Mouse (Mus musculus) kidney, embryonic 16.5 days (tissue): ENCODE results near the gene Nsmce3. TPM values are rescaled to one million over a fixed set of nuclear protein-coding genes. Genes with fewer than 3 reads are reported as not detected.

Experiments used
- ATAC-seq: fragments of 200-750 bp; cut with Nextera tagmentation; 2 replicates; pipeline ENCODE4 v1.8.0; 2017; ENCODE audit warnings: moderate TSS enrichment; ENCODE audit not compliant: low FRiP score, low TSS enrichment
- H3K27ac ChIP-seq: fragments of 300-500 bp; sonication (generic); 2 replicates; pipeline ENCODE4 v1.5.1; 2014; ENCODE audit warnings: low read length
- H3K27me3 ChIP-seq: fragments of 300-500 bp; sonication (generic); 2 replicates; pipeline ENCODE4 v1.6.1; 2014; ENCODE audit warnings: low read length, control low read depth, mixed read lengths; ENCODE audit not compliant: insufficient read depth
- H3K36me3 ChIP-seq: fragments of 300-500 bp; sonication (generic); 2 replicates; pipeline ENCODE4 v1.6.1; 2014; ENCODE audit warnings: low read length, control low read depth, mixed read lengths; ENCODE audit not compliant: insufficient read depth
- H3K4me1 ChIP-seq: fragments of 300-500 bp; sonication (generic); 2 replicates; pipeline ENCODE4 v1.6.1; 2014; ENCODE audit warnings: low read length, control low read depth, mixed read lengths; ENCODE audit not compliant: insufficient read depth
- H3K4me2 ChIP-seq: fragments of 300-500 bp; sonication (generic); replicated peaks from 2 replicates; pipeline ENCODE4 v1.6.1; 2014; ENCODE audit warnings: low read depth, low read length
- H3K4me3 ChIP-seq: fragments of 300-500 bp; sonication (generic); 2 replicates; pipeline ENCODE4 v1.5.1; 2014; ENCODE audit warnings: mild to moderate bottlenecking, low read length
- H3K9ac ChIP-seq: fragments of 300-500 bp; sonication (generic); replicated peaks from 2 replicates; pipeline ENCODE4 v1.6.1; 2014; ENCODE audit warnings: low read length
- H3K9me3 ChIP-seq: fragments of 300-500 bp; sonication (generic); 2 replicates; pipeline ENCODE4 v1.6.1; 2016; ENCODE audit warnings: low read length, control low read depth
- WGBS: fragments of 180-500 bp; shearing (Covaris S2); extraction: QIAGEN DNeasy Blood & Tissue Kit; methylation state at CpG from one replicate; pipeline ENCODE4 v1.1.7; 2014; 5-methylcytosine and 5-hydroxymethylcytosine counted together
- polyA plus RNA-seq: library from polyadenylated mRNA; unstranded; fragments of >200 nt; fragmentation: Nextera tagmentation; extraction: Ambion mirVana; gene quantifications from 2 replicates; pipeline ENCODE4 v1.2.1, GENCODE M21; 2015

Gene Nsmce3
- polyA plus RNA-seq, 1 experiment from 2014 or later: 10.8 TPM

DNA sequence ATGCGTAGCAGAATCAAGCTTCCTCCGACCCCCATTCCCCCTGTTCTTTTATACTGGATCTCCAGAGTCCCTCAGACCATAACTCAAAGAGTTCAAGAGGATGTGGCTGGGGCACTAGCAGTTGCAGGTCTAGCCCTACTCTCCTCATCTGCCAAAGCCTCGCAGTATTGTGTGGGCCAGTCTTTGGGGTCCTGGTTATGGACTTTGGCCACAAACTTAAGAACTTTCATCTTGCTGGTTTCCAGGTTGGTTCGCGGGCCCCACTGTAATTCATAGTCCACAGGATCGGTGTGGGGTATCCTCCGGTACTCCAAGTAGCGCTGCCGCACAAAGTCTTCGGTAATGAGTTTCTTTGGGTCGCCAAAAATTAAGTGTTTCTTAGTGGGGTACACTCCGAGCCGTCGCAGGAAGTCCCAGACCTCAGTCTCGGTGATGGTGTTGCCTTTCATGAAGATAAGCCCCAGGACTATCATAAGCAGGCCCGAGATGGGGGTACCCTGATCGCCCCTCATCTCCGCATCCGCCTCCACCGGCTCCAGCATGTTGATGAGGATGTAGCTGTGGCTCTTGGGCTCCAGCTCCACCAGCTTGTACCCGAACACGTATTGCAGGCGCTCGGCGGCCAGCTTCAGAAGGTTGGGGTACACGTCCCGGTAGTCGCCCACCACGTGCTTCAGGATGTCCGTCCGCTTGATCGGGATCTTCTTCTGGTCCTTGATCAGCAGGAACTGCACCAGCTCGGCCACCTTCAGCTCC, 632 bp downstream of the Nsmce3 start:
- peak overlapping the region; percentile 97 for H3K27ac ChIP-seq
- peak; percentile 66 for ATAC-seq
- under 1% methylated on average over 33 of the region's 33 CpGs for WGBS
- peaks cover 8% of the 10 kb centered on the region for H3K4me1 ChIP-seq
- H3K9ac ChIP-seq: peak overlapping the region; percentile 98
- H3K4me3 ChIP-seq: peak overlapping the region; percentile 94
- H3K27me3 ChIP-seq: no peaks in the 10 kb centered on the region
- peak overlapping the region; percentile 68 for H3K4me2 ChIP-seq
- H3K9me3 ChIP-seq: no peaks in the 10 kb centered on the region
- no peaks in the 10 kb centered on the region for H3K36me3 ChIP-seq

DNA sequence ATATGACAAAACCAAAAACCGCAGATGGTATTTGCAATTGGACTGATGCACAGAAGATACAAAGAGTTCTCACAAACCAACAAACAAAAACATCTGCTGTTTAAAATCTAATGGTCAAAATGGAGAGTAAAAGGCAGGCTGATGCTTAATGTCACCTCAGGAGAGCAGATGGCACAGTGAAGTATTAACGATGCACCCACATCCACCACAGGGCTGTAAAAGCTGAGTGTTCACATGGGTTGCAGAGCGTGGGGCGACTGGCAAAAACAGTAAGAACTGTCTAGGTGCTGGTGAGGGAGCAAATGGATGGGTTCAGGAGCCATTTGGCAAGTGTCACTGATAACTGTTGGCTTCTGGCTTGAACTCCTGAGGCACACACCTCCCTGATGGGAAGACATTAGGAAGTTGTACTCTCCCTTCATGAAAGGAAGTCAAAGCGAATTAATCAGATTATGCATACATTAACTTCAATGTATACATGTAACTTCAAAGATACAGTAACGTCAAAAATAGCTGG, 3.2 kb downstream of the Nsmce3 start:
- Histone ChIP-seq H3K4me2 (no peak overlapping the region), H3K4me1 (peaks cover 8% of the 10 kb centered on the region), H3K27me3 (no peaks in the 10 kb centered on the region), H3K9me3 (no peaks in the 10 kb centered on the region), H3K9ac (no peak overlapping the region), H3K36me3 (no peaks in the 10 kb centered on the region), H3K27ac (no peak overlapping the region), H3K4me3 (no peak overlapping the region)
- no peak for ATAC-seq
- WGBS: 67% methylated on average over 6 of the region's 6 CpGs

DNA sequence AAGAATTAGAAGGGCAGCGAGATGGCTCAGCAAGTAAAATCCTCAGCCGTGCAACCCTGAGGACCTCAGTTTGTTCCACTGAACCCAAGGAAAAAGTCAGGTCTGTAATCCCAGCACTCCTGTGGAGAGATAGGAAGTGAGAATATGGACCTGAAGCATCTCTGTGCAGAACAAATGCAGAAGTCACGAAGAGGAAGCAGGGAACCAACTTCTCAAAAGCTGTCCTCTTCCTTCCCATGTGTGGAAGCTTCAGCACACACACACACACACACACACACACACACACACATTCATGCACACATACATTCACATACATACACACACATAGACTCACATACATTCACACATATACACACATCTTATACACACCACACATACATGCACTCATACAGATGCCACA, 9.3 kb downstream of the Nsmce3 start:
- Histone ChIP-seq H3K9me3 (no peaks in the 10 kb centered on the region), H3K36me3 (no peaks in the 10 kb centered on the region), H3K9ac (no peak overlapping the region), H3K4me1 (no peaks in the 10 kb centered on the region), H3K4me3 (no peak overlapping the region), H3K4me2 (no peak overlapping the region), H3K27ac (no peak overlapping the region), H3K27me3 (no peaks in the 10 kb centered on the region)
- no peak for ATAC-seq
- 84% methylated on average over 3 of the region's 3 CpGs for WGBS

DNA sequence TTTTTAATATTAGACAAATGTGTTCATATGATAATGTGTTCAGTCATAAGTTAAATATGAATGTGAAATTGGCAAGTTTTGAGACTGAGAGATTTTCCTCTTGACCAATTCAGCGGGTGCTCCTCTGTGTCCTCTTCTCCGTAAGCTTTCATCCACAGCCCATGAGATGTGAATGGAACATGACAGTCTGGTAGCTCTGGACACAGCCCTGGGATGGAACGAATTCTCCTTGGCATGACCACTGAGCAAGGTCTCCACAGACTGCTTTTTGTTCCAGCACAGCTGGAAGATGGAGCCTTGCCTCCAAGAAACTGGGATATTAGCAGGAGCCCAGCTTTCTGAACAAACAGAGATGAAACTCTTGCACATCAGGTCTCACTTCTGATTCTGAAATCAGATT, 9.8 kb downstream of the Nsmce3 start:
- H3K4me3 ChIP-seq: no peak overlapping the region
- no peak overlapping the region for H3K9ac ChIP-seq
- 75% methylated on average over 3 of the region's 3 CpGs for WGBS
- no peaks in the 10 kb centered on the region for H3K27me3 ChIP-seq
- no peaks in the 10 kb centered on the region for H3K9me3 ChIP-seq
- no peak overlapping the region for H3K27ac ChIP-seq
- H3K36me3 ChIP-seq: no peaks in the 10 kb centered on the region
- no peak overlapping the region for H3K4me2 ChIP-seq
- no peak for ATAC-seq
- H3K4me1 ChIP-seq: no peaks in the 10 kb centered on the region

DNA sequence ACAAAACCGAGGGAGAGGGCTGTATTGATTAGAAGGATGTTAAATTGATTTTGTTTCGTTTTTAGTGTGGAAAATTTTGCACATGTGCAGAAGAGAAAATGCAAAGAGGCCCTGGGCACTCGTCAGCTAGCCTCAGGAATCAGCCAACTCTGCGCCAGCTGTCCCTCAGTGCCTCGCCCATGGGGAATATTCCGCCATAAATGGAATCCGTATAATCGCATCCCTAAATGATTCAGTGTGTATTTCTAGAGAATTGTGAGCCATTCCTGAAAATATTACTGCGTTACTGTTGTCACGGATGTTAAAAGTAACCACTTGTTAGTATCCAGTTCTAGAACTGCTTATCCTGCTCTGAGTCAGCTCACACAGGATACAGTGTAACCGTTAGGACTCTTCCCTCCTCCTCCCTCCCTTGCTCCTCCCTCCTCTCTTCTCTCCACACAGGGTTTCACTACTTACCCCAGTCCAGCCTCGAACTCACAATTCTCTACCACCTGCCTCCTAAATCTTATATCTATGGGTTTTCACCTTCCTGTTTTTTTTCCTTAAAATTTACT, 16.2 kb downstream of the Nsmce3 start:
- Histone ChIP-seq H3K9ac (no peak overlapping the region), H3K27ac (no peak overlapping the region), H3K4me1 (no peaks in the 10 kb centered on the region), H3K9me3 (no peaks in the 10 kb centered on the region), H3K4me3 (no peak overlapping the region), H3K36me3 (no peaks in the 10 kb centered on the region), H3K27me3 (no peaks in the 10 kb centered on the region), H3K4me2 (no peak overlapping the region)
- ATAC-seq: no peak
- 85% methylated on average over 12 of the region's 12 CpGs for WGBS

DNA sequence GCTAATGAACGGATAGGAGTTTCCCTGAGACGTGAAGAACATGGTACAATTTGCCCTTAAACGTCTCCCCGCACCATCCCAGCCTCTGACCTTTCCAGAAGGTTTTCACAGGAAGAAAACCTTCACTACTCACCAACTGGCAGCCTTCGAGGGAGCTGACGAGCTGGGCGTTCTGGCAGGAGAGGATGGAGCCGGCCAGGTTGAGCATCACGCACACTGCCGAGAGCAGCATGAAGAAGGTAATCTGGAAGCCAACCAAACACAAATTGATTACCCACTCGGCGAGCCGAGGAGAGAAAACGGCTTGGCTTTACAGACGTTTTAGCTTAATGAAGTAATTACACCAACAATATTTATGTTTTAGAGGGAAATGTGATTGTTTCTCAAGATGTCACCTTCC, 16.8 kb downstream of the Nsmce3 start:
- no peaks in the 10 kb centered on the region for H3K4me1 ChIP-seq
- no peak overlapping the region for H3K4me3 ChIP-seq
- no peak for ATAC-seq
- no peak overlapping the region for H3K9ac ChIP-seq
- H3K4me2 ChIP-seq: no peak overlapping the region
- H3K9me3 ChIP-seq: no peaks in the 10 kb centered on the region
- no peaks in the 10 kb centered on the region for H3K27me3 ChIP-seq
- H3K27ac ChIP-seq: no peak overlapping the region
- WGBS: 61% methylated on average over 15 of the region's 15 CpGs
- H3K36me3 ChIP-seq: no peaks in the 10 kb centered on the region

DNA sequence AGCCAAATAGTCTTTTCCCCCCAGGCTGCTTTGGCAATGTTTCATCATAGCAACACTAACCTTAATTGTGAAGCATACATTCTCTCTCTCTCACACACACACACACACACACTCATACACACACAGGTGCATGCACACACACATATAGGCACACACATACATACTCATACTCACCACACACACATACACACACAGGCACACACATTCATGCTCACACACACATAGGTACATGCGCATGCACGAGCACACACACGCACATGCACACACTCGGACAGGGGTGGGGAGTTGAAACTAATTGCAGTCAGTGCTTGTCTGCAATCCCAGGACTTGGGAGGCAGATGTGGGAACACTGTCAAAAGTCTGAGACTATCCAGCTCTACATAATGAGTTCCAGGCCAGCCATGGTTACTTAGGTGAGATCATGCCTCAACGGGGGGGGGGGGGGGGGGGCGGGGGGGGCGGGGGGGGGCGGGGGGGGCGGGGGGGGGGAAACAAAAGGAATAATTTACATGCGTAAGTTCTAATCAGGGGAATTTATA, 17.3 kb downstream of the Nsmce3 start:
- ATAC-seq: no peak
- H3K9ac ChIP-seq: no peak overlapping the region

DNA sequence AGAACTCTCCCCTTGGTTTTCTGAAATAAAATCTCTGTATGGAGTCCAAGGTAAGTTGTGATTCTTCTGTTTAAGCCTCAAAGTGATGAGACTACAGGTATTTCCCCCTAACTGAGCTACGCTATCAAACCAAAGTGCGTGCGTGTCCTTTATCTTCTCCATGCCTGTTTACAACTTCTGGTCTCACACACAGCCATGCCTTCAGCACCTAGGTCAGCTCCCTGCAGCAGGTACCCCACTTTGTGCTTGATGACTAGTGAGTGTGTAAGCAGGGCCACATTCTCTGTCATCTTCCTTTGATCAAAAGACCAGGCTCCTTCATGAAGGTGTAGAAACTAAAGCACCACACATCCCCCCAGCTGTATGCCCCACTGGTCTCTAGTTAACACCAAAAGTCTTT, 22.0 kb downstream of the Nsmce3 start:
- H3K27ac ChIP-seq: no peak overlapping the region
- H3K4me3 ChIP-seq: no peak overlapping the region
- no peak overlapping the region for H3K4me2 ChIP-seq
- no peaks in the 10 kb centered on the region for H3K4me1 ChIP-seq
- no peak overlapping the region for H3K9ac ChIP-seq
- H3K36me3 ChIP-seq: no peaks in the 10 kb centered on the region
- no peaks in the 10 kb centered on the region for H3K9me3 ChIP-seq
- WGBS: 23% methylated on average over 3 of the region's 3 CpGs
- H3K27me3 ChIP-seq: no peaks in the 10 kb centered on the region
- ATAC-seq: 0 out of 2 replicates have a peak, but pooled peaks have one; percentile 31

More for the DNA sequence above, 17.3 kb downstream of the Nsmce3 start:
- H3K27me3 ChIP-seq: no peaks in the 10 kb centered on the region
- H3K4me3 ChIP-seq: no peak overlapping the region
- no peak overlapping the region for H3K27ac ChIP-seq
- no peaks in the 10 kb centered on the region for H3K36me3 ChIP-seq
- H3K9me3 ChIP-seq: no peaks in the 10 kb centered on the region
- H3K4me1 ChIP-seq: no peaks in the 10 kb centered on the region
- H3K4me2 ChIP-seq: no peak overlapping the region
- 76% methylated on average over 6 of the region's 10 CpGs for WGBS

DNA sequence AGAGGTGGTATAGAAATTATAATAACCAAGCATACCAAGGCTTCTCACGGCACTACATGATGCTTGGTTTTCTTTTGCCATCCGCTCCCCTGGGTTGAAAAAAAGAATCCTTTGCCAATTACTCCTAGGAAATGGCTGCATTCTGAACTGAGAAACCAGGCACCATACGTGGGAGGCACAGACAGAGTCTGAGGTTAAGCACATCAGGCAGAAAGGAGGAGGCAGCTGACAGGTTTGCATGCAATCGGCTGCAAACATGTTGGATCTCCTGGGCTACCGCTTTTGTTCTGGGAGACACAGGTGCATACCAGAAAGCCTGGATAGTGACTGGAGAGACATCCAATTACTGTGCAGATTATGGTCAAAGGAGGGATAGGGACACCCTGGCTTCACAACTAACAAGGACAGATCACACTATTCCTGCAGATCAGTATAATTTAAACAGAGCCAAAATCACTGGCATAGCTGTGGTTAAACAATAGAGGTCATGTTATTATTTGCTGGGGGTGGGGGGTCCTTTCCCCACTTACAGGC, 25.4 kb downstream of the Nsmce3 start:
- 76% methylated on average over 5 of the region's 5 CpGs for WGBS
- no peak overlapping the region for H3K4me2 ChIP-seq

DNA sequence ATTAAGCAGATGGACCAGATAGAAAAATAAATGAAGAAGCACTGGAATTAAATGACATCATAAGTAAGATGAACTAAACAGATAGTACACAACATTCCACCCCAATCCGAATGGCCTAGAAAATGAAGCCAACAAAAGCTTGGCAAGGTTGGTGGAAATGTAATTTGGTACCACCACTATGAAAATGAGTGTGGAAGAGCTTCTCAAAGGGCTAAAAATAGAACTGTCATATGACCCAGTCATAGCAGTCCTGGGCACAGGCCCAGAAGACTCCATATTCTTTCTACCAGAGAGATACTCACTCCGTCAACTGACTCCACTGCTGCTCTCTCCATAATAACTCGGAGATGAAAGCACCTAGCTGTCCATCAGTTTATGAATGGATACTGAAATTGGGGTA, 26.7 kb downstream of the Nsmce3 start:
- ATAC-seq: no peak
- Histone ChIP-seq H3K4me3 (no peak overlapping the region), H3K27ac (no peak overlapping the region), H3K9me3 (no peaks in the 10 kb centered on the region), H3K36me3 (no peaks in the 10 kb centered on the region), H3K4me1 (no peaks in the 10 kb centered on the region), H3K9ac (no peak overlapping the region), H3K27me3 (no peaks in the 10 kb centered on the region), H3K4me2 (no peak overlapping the region)
- 84% methylated on average over 3 of the region's 3 CpGs for WGBS

More for the DNA sequence above, 25.4 kb downstream of the Nsmce3 start:
- Histone ChIP-seq H3K4me3 (no peak overlapping the region), H3K9ac (no peak overlapping the region), H3K36me3 (no peaks in the 10 kb centered on the region), H3K4me1 (no peaks in the 10 kb centered on the region), H3K27me3 (no peaks in the 10 kb centered on the region), H3K27ac (no peak overlapping the region), H3K9me3 (no peaks in the 10 kb centered on the region)
- ATAC-seq: no peak
